Mouse (Mus musculus): Measurements from ENCODE around the gene Csrnp1. TPM values are rescaled to one million over a fixed set of nuclear protein-coding genes. Genes with fewer than 3 reads are reported as not detected.

Csrnp1 gene
- polyA plus RNA-seq, 1 experiment: 26.4 TPM

DNA sequence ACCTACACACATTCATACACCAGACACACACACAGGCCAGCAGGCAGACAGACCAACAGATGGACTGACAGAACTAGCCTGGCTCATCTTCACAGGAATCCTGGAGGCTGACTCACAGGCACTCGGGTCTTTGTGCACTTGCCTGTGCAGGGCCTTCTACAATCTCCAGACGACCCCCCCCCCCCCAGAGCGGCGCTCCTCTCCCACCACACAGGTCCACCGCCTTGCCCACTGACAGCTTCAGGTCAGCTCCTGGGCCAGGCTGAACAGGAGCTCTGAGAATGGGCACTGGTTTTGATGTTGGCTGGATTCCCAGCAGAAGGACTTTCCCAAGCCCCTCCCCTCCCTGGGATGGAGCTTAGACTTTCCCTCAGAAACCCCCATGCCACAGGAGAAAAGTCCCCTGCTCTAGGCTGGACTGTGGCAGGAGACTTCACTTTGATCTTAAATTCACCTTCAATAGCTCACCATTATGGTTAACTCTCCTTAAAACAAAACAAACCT is 6.8 kb downstream of the Csrnp1 start:
- no peak for DNase-seq (ENCODE audit: low spot score)

- no peak for DNase-seq (ENCODE audit: low spot score)
Measured at GRCm38 (mm10) chr9:119976704-119977556, 7.5 kb downstream of the Csrnp1 start.

DNA sequence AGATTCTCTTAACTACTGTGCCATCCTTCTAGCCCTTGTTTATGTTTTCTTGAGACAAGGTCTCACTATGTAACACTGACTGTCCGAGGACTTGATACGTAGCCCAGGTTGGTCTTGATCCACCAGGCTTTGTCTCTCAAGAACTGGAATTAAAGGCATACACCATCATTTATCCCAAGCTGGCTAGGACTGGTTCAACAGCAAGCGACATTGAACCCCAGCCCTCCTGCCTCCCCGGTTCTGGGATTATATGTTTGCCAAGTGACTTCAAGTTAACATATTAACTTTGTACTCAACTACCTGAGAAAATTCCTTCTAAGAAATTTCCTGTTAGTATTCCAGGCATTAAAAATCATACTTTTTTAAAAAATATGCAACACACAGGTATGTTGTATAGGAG is 9.2 kb downstream of the Csrnp1 start:
- DNase-seq (ENCODE audit: low spot score): no peak

- no peak for DNase-seq (ENCODE audit: low spot score)
Measured at GRCm38 (mm10) chr9:119974609-119975008, 9.8 kb downstream of the Csrnp1 start.

- DNase-seq (ENCODE audit: low spot score): no peak
Measured at GRCm38 (mm10) chr9:119973869-119974520, 10.5 kb downstream of the Csrnp1 start.

DNA sequence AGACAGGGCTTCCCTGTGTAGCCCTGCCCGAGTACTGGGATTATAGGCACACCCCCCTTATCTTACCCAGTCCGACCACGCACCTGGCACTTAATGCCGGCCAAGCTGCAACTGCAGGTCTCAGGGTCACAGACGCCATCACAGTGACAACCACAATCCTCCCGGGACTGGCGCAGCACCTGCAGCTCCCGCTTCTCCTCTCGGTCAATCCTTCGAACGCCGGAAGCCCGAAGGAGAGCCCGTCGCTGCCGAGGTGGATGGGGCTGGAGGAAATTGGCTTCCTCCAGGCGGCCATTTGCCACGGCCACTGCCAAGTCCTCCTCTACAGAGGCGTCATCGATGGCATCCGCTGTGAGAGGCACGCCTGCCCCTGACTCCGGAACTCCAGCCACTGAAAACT is 11.2 kb downstream of the Csrnp1 start:
- no peak for DNase-seq (ENCODE audit: low spot score)

DNA sequence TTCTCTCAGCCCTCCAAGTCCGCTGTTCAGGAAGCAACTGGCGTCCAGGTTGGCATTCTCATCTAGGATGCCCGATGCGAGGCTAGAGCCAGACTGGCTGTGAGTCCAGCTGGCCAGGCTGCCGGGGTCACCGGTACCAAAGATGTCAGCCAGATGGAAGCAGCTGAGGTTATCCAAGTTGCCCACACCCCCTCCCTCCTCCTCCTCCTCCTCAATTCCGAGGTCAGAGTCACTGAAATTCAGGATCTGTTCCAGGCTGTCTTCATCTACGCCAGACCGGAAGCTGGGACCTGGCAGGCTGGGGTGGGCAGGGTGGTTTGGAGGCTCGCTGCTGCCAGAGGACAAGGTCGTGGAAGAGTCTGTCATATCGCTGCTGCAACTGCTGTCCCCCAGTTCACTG is 11.9 kb downstream of the Csrnp1 start:
- no peak for DNase-seq (ENCODE audit: low spot score)

DNA sequence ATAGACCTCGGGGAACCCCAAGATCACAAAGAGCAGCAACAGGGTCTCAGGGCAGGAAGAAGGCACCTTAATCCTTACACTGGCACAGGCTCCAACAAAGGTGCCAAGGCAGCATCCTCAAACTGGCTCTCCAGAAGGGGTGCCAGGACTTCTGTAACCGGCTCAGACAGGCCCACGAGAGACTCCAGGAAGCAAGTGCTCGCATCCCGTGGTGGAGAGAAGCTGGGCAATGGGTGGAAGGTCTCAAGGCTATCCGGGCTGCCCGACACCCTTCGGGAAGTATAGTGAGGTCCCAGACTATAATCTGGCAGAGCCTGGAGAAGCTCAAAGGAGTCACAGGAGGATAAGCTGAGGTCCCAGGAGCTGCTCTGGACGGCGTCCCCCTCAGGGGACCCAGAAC is 12.3 kb downstream of the Csrnp1 start:
- no peak for DNase-seq (ENCODE audit: low spot score)

GRCm38 (mm10) chr9:119970763-119971656 is 13.4 kb downstream of the Csrnp1 start:
- no peak for DNase-seq (ENCODE audit: low spot score)

- DNase-seq (ENCODE audit: low spot score): peak; percentile 59
Measured at GRCm38 (mm10) chr9:119970221-119970620, 14.2 kb downstream of the Csrnp1 start.

- no peak for DNase-seq (ENCODE audit: low spot score)
Measured at GRCm38 (mm10) chr9:119969811-119970210, 14.6 kb downstream of the Csrnp1 start.

DNA sequence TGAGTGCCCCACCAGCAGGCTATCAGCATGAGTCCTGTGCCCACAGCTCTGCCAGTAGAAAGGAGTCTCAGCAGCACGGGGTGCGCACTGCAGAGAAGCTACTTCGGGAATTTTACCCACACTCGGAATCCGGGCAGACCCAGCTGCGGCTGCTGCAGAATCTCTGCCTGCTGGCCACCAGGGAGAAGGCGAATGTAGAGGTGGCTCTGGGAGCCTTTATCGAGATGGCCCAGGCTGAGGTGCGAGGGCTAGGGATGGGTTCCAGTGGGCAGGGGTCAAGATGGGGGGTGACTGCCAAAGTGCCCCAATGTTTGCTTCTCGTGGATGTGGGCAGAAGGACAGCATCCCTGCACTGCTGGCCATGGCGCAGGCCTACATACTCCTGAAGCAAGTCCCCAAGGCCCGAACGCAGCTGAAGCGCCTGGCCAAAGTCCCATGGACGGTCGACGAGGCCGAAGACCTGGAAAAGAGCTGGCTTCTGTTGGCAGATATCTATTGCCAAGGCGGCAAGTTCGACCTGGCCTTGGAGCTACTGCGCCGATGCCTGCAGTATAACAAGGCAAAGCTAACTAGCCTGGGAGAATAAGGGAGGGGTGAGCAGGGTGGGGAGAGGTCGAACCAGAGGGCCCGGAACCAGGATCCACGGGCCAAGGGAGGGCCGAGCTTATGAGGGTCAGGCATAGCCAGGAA is 18.1 kb downstream of the Csrnp1 start:
- no peak for DNase-seq (ENCODE audit: low spot score)

GRCm38 (mm10) chr9:119965186-119965585 is 19.3 kb downstream of the Csrnp1 start:
- DNase-seq (ENCODE audit: low spot score): no peak

DNA sequence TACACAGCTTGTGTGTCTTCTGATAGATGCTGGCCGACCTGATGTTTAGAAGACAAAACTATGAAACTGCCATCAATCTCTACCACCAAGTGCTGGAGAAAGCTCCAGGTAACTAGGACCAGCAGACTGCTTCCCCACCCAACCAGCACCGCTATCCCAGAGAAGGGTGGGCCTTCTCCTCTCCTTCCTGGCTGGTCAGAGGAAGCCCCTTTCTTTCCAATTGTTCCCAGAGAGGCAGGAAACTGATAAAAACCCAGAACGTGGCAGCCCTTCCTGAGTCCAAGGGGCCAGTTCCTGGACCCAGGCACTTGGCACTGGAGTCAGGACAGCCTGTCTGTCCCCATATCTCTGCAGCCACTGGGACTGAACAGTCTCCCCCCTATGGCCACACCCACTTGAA is 20.3 kb downstream of the Csrnp1 start:
- no peak for DNase-seq (ENCODE audit: low spot score)

DNA sequence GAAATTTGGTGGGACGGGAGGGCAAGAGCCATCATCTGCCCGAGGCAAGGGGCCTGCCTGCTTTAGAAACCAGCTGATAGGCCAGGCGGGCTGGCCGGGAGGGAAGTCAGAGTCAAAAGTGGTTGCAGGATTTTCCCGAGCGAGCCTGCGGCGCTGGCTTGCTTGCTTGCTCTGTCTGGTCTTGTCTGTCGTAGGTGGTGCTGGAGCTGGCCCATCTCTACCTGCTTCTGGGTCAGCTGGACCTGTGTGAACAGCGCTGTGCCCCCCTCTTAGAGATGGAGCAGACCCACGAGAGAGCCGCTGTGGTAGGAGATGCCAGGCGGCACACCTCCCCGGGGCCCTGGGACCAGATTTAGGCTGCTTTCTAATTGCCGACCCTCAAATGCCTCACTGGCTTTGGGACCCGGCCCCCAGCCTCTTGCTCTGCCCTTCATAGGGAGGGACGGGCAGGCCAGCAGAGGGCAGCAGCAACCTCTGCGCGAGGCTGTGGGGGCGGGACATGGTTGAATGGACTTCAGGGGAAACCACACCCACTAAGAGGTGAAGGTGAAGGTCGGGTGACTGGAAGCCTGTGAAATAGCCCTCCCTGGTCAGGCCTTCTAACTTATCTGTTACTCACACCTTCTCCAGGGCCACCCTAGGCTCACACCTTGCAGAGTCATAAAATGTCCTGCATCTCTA is 21.3 kb downstream of the Csrnp1 start:
- peak; percentile 55 for DNase-seq (ENCODE audit: low spot score)

DNA sequence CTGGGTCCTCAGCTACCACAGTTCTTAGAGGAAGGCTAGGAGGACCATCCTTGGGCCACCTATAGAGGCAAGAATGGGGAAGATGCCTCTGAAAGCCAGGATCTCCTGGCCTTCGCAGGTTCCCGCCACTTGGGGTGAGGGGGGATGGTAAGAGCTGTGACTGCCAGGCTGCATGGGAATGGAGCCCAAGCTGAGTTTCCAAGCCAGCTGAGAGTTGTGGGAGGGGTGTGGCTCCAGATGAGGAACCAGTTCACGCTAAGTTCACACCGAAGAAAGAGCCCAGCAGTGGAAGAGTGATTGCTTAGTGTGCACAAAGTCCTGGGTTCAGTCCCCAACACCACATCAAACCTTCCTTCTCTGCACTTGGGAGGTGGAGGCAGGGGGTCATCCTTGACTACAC is 22.2 kb downstream of the Csrnp1 start:
- no peak for DNase-seq (ENCODE audit: low spot score)

GRCm38 (mm10) chr9:119958835-119959234 is 25.6 kb downstream of the Csrnp1 start:
- DNase-seq (ENCODE audit: low spot score): no peak

- no peak for DNase-seq (ENCODE audit: low spot score)
Measured at GRCm38 (mm10) chr9:119951388-119951787, 33.1 kb downstream of the Csrnp1 start.

- no peak for DNase-seq (ENCODE audit: low spot score)
Measured at GRCm38 (mm10) chr9:119950434-119950833, 34.0 kb downstream of the Csrnp1 start.

DNA sequence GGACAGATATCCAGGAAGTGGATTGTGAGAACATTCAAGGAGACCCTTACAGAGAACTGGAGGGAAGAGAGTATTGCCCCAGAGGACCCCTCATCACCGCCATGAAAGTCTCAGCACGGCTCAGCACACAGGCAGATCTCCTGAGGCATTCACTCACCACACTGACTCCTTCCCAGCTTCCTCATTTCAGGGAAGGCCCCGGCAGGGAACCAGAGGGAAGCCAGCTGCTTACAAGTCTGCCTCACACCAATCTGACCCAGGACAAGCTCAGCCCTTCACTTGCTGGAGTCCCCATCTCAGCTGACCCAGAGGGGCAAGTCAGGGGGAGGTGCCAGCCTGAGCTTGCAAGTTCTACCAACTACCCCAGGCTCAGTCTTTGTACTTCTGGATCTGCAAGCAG is 35.7 kb downstream of the Csrnp1 start:
- DNase-seq (ENCODE audit: low spot score): no peak

Data from urinary bladder, adult 2 months (tissue).